8 mouse cellular contexts compared by ENCODE assay signal in genomic region chr3:35753825-35754767, GRCm38 (mm10). TPM values are rescaled to one million over a fixed set of nuclear protein-coding genes. Genes with fewer than 3 reads are reported as not detected.
A peak's percentile ranks its signal among the peaks of the same experiment; 100 is the strongest.
DNase-seq lines count a peak whose midpoint lies in the region; ATAC-seq and TF ChIP-seq lines count a peak whose summit lies in the region.

Gene Atp11b, plus strand, starts transcription at chr3:35754106.

- no peaks in the 10 kb centered on the region for H3K36me3 ChIP-seq in hindbrain, embryonic 15.5 days

- no peaks in the 10 kb centered on the region for H3K27me3 ChIP-seq in hindbrain, embryonic 15.5 days

- peak; percentile 90 for DNase-seq in T-cell, adult 2 months (ENCODE audit: low spot score)
- DNase-seq in cerebellum, postnatal 25 days, result peak; percentile 88 to 94
- peak; percentile 61 to 67 for DNase-seq in frontal cortex, postnatal 36 days (ENCODE audit: low spot score in 2 of 2)
- peak; percentile 73 to 80 for DNase-seq in left cerebral cortex, adult 2 months (ENCODE audit: extremely low spot score in 1 of 2, low spot score in 2 of 2)
- DNase-seq in right cerebral cortex, adult 2 months (ENCODE audit: low spot score in 2 of 2), result peak; percentile 71
- peak; percentile 82 for DNase-seq in urinary bladder, postnatal 14 days (ENCODE audit: low spot score)

- peak within 1 kb of the TSS; percentile 64 for H3K4me2 ChIP-seq in hindbrain, embryonic 15.5 days

- peak within 1 kb of the TSS; percentile 90 for H3K27ac ChIP-seq in hindbrain, embryonic 15.5 days (replicated peaks)
- H3K27ac ChIP-seq in left cerebral cortex, adult 2 months, result peak within 1 kb of the TSS; percentile 92

- peak; percentile 95 for ATAC-seq in hindbrain, embryonic 15.5 days (ENCODE audit: low FRiP score, low read depth)
- ATAC-seq in megakaryocyte, adult 5-6 weeks (ENCODE audit: poor library complexity, severe bottlenecking), result peak; percentile 90

- TF ChIP-seq CTCF in left cerebral cortex, adult 2 months (IDR thresholded peaks at IDR 0.05), result peak; percentile 52

- H3K4me3 ChIP-seq in hindbrain, embryonic 15.5 days, result peak within 1 kb of the TSS; percentile 98
- peak within 1 kb of the TSS; percentile 90 for H3K4me3 ChIP-seq in left cerebral cortex, adult 2 months

- H3K9ac ChIP-seq in hindbrain, embryonic 15.5 days, result peak within 1 kb of the TSS; percentile 89

- no peaks in the 10 kb centered on the region for H3K9me3 ChIP-seq in hindbrain, embryonic 15.5 days

- under 1% methylated on average over 100 of the region's 114 CpGs for WGBS in hindbrain, embryonic 15.5 days

- H3K4me1 ChIP-seq in hindbrain, embryonic 15.5 days (replicated peaks), result peaks cover 13% of the 10 kb centered on the region

- intact Hi-C loops in left cerebral cortex, adult 2 months (cut with DNase I), result loop anchor here (5.0 kb wide), 2 partner anchors 62 to 183 kb away; partner anchors contain the start of gene Dcun1d1

RNA-seq across cellular contexts. Expression of gene Atp11b, which starts in this region (rescaled TPM):
- 35.3 and 40.4 TPM in 2 replicates for polyA plus RNA-seq in hindbrain, embryonic 15.5 days (2015; fragmentation: Nextera tagmentation; extraction: Ambion mirVana)
- 100 to 1,000 TPM; 110 to 123 TPM for total RNA-seq in left cerebral cortex, adult 2 months (2021)
- total RNA-seq in megakaryocyte, adult 5-6 weeks (2015), result 186 and 208 TPM in 2 replicates
- 104 and 140 TPM in 2 replicates for total RNA-seq in megakaryocyte, adult 5-6 weeks (2017)

Comparison
In these comparisons a context has a peak if more than half of its experiments do, and no peak if none do; other contexts are left out.
1. Peak in every context shown above with its lines: DNase-seq, ATAC-seq, H3K4me3 ChIP-seq and H3K27ac ChIP-seq.